Mouse (Mus musculus): Measurements from ENCODE around the gene Stard13. TPM values are rescaled to one million over a fixed set of nuclear protein-coding genes. Genes with fewer than 3 reads are reported as not detected.

Gene Stard13
- 4.2 and 4.6 TPM in 2 replicates for polyA plus RNA-seq (2016; fragmentation: Nextera tagmentation; extraction: Ambion mirVana)

- under 1% methylated on average over 49 of the region's 49 CpGs for WGBS
- peak; percentile 69 for DNase-seq (ENCODE audit: low spot score)
- peaks cover 15% of the 10 kb centered on the region for H3K4me1 ChIP-seq
- H3K27ac ChIP-seq (replicated peaks): peak within 1 kb of the TSS; percentile 81
- H3K9me3 ChIP-seq: no peaks in the 10 kb centered on the region
- no peaks in the 10 kb centered on the region for H3K36me3 ChIP-seq (replicated peaks)
- H3K4me3 ChIP-seq: peak within 1 kb of the TSS; percentile 73
- H3K27me3 ChIP-seq (replicated peaks; ENCODE audit: low read depth, poor library complexity, severe bottlenecking): peaks cover 43% of the 10 kb centered on the region
These were observed at the start of gene Stard13 for GRCm38 (mm10) chr5:151233400-151234031. Gene Stard13, minus strand, starts transcription at chr5:151233836.

DNA sequence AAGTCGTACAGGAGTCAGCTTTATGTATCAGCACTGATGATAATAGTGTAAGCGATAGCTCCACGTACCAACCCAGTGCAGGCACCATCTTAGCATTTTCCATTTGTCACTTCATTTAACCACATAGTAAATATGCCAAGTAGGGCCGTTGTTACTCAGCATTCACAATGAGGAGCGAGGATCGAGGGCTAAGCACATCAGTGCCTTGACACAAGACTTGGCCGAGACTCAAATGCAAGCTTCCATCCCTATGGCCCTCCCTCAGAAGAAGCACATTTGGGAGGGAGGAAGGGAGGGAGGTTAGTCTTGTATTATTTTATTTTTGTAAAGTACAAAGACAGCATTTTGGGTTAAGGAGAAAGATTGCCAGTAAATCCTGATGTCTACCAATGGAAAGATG lies 45.9 kb upstream of the Stard13 start:
- H3K4me1 ChIP-seq: 0 out of 2 replicates have a peak, but pooled peaks cover 4% of the 10 kb centered on the region
- DNase-seq (ENCODE audit: low spot score): no peak
- no peaks in the 10 kb centered on the region for H3K36me3 ChIP-seq (replicated peaks)
- no peak overlapping the region for H3K27ac ChIP-seq (replicated peaks)
- H3K9me3 ChIP-seq: no peaks in the 10 kb centered on the region; the same call in 1 of the 2 replicates
- H3K27me3 ChIP-seq (replicated peaks; ENCODE audit: low read depth, poor library complexity, severe bottlenecking): no peaks in the 10 kb centered on the region
- no peak overlapping the region for H3K4me3 ChIP-seq
- WGBS: 94% methylated on average over 7 of the region's 7 CpGs

DNA sequence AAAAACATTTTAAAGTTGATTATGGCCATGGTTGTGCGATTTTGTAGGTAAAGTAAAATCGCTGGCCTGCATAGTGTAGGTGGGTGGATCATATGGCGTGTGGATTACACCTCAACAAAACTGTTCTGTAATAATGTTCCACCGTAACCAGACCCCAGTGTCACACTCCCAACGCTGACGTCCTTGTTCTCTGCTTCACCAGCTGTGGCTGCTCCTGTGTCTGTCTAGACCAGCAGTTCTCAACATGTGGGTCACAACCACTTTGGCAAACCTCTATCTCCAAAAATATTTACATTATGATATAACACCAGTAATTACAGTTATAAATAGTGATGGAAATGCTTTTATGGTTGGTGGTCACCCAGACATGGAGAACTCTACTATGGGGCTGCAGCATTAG lies 44.3 kb upstream of the Stard13 start:
- Histone ChIP-seq H3K9me3 (no peaks in the 10 kb centered on the region; the same call in 1 of the 2 replicates), H3K36me3 (replicated peaks) (no peaks in the 10 kb centered on the region), H3K27me3 (replicated peaks; ENCODE audit: low read depth, poor library complexity, severe bottlenecking) (no peaks in the 10 kb centered on the region), H3K4me1 (no peaks in the 10 kb centered on the region), H3K27ac (replicated peaks) (no peak overlapping the region), H3K4me3 (no peak overlapping the region)
- DNase-seq (ENCODE audit: low spot score): no peak
- 89% methylated on average over 6 of the region's 6 CpGs for WGBS

GRCm38 (mm10) chr5:151275986-151276385 lies 42.4 kb upstream of the Stard13 start:
- Histone ChIP-seq H3K9me3 (no peaks in the 10 kb centered on the region; the same call in 1 of the 2 replicates), H3K36me3 (replicated peaks) (no peaks in the 10 kb centered on the region), H3K4me3 (no peak overlapping the region), H3K27me3 (replicated peaks; ENCODE audit: low read depth, poor library complexity, severe bottlenecking) (no peaks in the 10 kb centered on the region), H3K27ac (replicated peaks) (no peak overlapping the region), H3K4me1 (no peaks in the 10 kb centered on the region)
- 93% methylated on average over 2 of the region's 2 CpGs for WGBS
- DNase-seq (ENCODE audit: low spot score): no peak

DNA sequence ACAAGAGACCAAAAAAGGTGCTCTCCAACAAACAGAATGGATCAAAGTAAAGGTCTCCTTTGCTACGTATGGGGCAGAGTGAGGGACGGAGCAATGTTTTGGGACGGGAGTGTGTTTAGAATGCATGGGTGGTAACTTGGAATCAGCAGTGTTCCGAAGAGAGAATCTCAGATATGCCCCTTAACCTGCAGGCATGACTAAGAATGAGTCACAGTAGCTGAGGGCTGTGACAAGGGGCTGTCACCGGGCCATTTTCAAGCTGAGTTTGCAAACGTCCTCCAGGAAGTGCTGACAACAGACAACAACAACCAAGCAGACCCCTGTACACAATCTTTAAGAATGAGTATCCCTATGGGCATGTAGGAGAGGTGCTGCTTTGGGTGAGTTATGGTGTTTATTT lies 40.6 kb upstream of the Stard13 start:
- 70% methylated on average over 6 of the region's 6 CpGs for WGBS
- H3K36me3 ChIP-seq (replicated peaks): no peaks in the 10 kb centered on the region
- no peak for DNase-seq (ENCODE audit: low spot score)
- H3K27me3 ChIP-seq (replicated peaks; ENCODE audit: low read depth, poor library complexity, severe bottlenecking): no peaks in the 10 kb centered on the region
- H3K27ac ChIP-seq (replicated peaks): no peak overlapping the region
- no peak overlapping the region for H3K4me3 ChIP-seq
- H3K4me1 ChIP-seq: no peaks in the 10 kb centered on the region
- no peaks in the 10 kb centered on the region; the same call in 1 of the 2 replicates for H3K9me3 ChIP-seq

GRCm38 (mm10) chr5:151270815-151271214 lies 37.2 kb upstream of the Stard13 start:
- H3K4me1 ChIP-seq: no peaks in the 10 kb centered on the region
- 92% methylated on average over 5 of the region's 5 CpGs for WGBS
- no peaks in the 10 kb centered on the region for H3K27me3 ChIP-seq (replicated peaks; ENCODE audit: low read depth, poor library complexity, severe bottlenecking)
- H3K27ac ChIP-seq (replicated peaks): no peak overlapping the region
- DNase-seq (ENCODE audit: low spot score): no peak
- no peaks in the 10 kb centered on the region for H3K36me3 ChIP-seq (replicated peaks)
- no peak overlapping the region for H3K4me3 ChIP-seq
- H3K9me3 ChIP-seq: no peaks in the 10 kb centered on the region

DNA sequence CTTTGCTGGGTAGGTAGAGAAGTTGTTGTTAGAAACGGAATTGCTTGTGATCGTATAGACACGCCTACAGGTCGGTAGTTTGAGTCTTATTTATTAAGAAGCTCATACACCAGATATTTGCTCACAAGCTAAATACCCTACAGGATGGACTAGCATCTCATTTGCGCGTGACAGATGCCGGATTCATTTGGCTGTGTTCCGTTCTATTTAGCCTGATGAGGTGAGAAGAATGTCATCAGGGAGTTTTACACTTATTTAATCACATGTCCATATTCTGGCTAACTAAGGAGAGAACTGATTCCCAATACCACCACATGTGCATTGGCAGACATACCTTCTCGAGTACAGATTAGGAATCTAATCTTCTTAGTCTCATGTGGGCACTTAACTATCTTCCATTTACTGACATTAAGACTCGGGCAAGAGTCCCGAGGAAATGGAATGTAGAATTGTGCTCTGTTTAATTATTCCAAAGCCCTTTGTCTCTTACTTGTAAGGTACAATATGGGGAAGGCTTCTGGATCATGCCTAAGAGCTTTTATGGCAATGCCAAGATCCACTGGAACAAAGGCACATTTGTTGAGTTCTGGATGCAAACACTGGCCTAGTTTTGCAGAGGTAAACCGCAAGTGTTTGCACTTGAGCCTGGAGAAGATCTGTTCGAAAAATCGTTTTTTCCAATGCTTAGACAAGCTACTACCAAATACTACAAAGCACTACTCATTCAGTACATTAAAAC lies 33.4 kb upstream of the Stard13 start:
- no peaks in the 10 kb centered on the region for H3K27me3 ChIP-seq (replicated peaks; ENCODE audit: low read depth, poor library complexity, severe bottlenecking)
- no peak for DNase-seq (ENCODE audit: low spot score)
- WGBS: 90% methylated on average over 14 of the region's 14 CpGs
- no peak overlapping the region for H3K27ac ChIP-seq (replicated peaks)
- no peaks in the 10 kb centered on the region for H3K9me3 ChIP-seq
- H3K36me3 ChIP-seq (replicated peaks): no peaks in the 10 kb centered on the region
- no peak overlapping the region for H3K4me3 ChIP-seq
- no peaks in the 10 kb centered on the region for H3K4me1 ChIP-seq

DNA sequence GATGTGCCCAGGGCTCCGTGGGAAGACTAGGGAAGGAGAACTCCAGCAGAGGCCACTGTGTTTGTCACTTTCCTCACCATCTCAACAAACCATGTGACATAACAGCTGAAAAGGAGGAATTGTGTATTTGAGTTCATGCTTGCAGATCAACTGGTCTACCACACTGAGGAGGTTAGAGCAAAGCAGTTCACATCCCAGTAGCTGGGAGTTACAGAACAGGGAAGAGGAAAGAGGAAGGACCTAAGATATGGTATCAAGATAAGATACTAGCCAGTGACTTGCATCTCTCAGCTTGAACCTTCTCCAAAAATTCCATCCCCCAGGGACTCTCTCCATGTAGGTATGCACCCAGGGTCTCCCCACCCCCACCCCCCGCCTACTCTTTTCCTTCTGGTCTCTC lies 27.9 kb upstream of the Stard13 start:
- no peaks in the 10 kb centered on the region for H3K27me3 ChIP-seq (replicated peaks; ENCODE audit: low read depth, poor library complexity, severe bottlenecking)
- H3K36me3 ChIP-seq (replicated peaks): no peaks in the 10 kb centered on the region
- H3K4me1 ChIP-seq: no peaks in the 10 kb centered on the region
- no peak for DNase-seq (ENCODE audit: low spot score)
- H3K9me3 ChIP-seq: no peaks in the 10 kb centered on the region
- H3K4me3 ChIP-seq: no peak overlapping the region
- 88% methylated on average over 2 of the region's 2 CpGs for WGBS
- no peak overlapping the region for H3K27ac ChIP-seq (replicated peaks)

DNA sequence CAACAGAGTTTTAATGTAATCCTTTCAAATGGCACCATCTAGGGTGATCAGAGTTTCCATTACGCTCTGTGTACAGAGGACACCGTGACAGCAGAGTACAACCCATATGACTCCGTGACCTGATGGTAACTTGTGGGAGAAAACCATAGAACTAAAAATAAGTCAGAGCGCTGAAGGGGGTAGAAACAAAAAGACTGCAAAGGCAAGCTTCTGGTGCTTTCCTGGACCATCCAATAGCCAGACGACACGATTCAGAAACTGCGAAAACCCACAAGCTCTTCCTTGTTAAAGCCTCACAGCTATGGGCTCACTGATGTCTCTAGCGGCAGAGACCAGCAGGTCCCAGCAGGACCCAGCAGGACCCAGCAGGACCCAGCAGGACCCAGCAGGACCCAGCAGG lies 18.6 kb upstream of the Stard13 start:
- 56% methylated on average over 8 of the region's 8 CpGs for WGBS
- Histone ChIP-seq H3K4me3 (no peak overlapping the region), H3K4me1 (peaks cover 7% of the 10 kb centered on the region; the same call in 1 of the 2 replicates), H3K27me3 (replicated peaks; ENCODE audit: low read depth, poor library complexity, severe bottlenecking) (no peaks in the 10 kb centered on the region), H3K9me3 (no peaks in the 10 kb centered on the region), H3K36me3 (replicated peaks) (no peaks in the 10 kb centered on the region), H3K27ac (replicated peaks) (no peak overlapping the region)
- DNase-seq (ENCODE audit: low spot score): no peak

- no peak for DNase-seq (ENCODE audit: low spot score)
- no peaks in the 10 kb centered on the region for H3K36me3 ChIP-seq (replicated peaks)
- H3K9me3 ChIP-seq: no peaks in the 10 kb centered on the region
- H3K4me3 ChIP-seq: no peak overlapping the region
- peaks cover 7% of the 10 kb centered on the region; the same call in 1 of the 2 replicates for H3K4me1 ChIP-seq
- no peak overlapping the region for H3K27ac ChIP-seq (replicated peaks)
- H3K27me3 ChIP-seq (replicated peaks; ENCODE audit: low read depth, poor library complexity, severe bottlenecking): no peaks in the 10 kb centered on the region
- WGBS: 92% methylated on average over 8 of the region's 8 CpGs
These were observed 18.0 kb upstream of the Stard13 start for GRCm38 (mm10) chr5:151251656-151252055.

- 77% methylated on average over 10 of the region's 10 CpGs for WGBS
- H3K4me3 ChIP-seq: no peak overlapping the region
- no peaks in the 10 kb centered on the region for H3K27me3 ChIP-seq (replicated peaks; ENCODE audit: low read depth, poor library complexity, severe bottlenecking)
- H3K4me1 ChIP-seq: peaks cover 7% of the 10 kb centered on the region; the same call in 1 of the 2 replicates
- H3K9me3 ChIP-seq: no peaks in the 10 kb centered on the region
- no peaks in the 10 kb centered on the region for H3K36me3 ChIP-seq (replicated peaks)
- DNase-seq (ENCODE audit: low spot score): no peak
- H3K27ac ChIP-seq (replicated peaks): no peak overlapping the region
These were observed 15.3 kb upstream of the Stard13 start for GRCm38 (mm10) chr5:151248671-151249620.

- Histone ChIP-seq H3K4me3 (no peak overlapping the region), H3K9me3 (no peaks in the 10 kb centered on the region), H3K36me3 (replicated peaks) (no peaks in the 10 kb centered on the region), H3K27ac (replicated peaks) (no peak overlapping the region), H3K4me1 (peaks cover 7% of the 10 kb centered on the region; the same call in 1 of the 2 replicates), H3K27me3 (replicated peaks; ENCODE audit: low read depth, poor library complexity, severe bottlenecking) (no peaks in the 10 kb centered on the region)
- no peak for DNase-seq (ENCODE audit: low spot score)
- WGBS: 67% methylated on average over 2 of the region's 2 CpGs
These were observed 14.4 kb upstream of the Stard13 start for GRCm38 (mm10) chr5:151248084-151248483.
